Mouse (Mus musculus) MEL (cell line): Measurements from ENCODE around the gene Olfr803. TPM values are rescaled to one million over a fixed set of nuclear protein-coding genes. Genes with fewer than 3 reads are reported as not detected.

ENCODE experiments used
- DNase-seq: peaks from one replicate; pipeline ENCODE4 v3.0.0; 2011; ENCODE audit warnings: low read depth, low spot score
- H3K27ac ChIP-seq: 2 replicates; pipeline ENCODE4 v1.5.1; 2012; ENCODE audit warnings: low read depth, mild to moderate bottlenecking, control low read depth, low read length, moderate library complexity; ENCODE audit not compliant: control insufficient read depth
- H3K27me3 ChIP-seq, 2 experiments: fragments of 150-350 bp in 1 of 2; sonication (generic) in 1 of 2; 2 replicates each; pipeline ENCODE4 v1.6.1; 2012; ENCODE audit warnings: low read length in 2 of 2, mild to moderate bottlenecking in 2 of 2, improper control_type of control experiment in 1 of 2, moderate library complexity in 1 of 2; ENCODE audit not compliant: insufficient read depth in 2 of 2, control insufficient read depth in 1 of 2
- H3K36me3 ChIP-seq, 2 experiments: 2 replicates each; pipeline ENCODE4 v1.6.1; 2012 to 2014; ENCODE audit warnings: low read length in 2 of 2, improper control_type of control experiment in 1 of 2, inconsistent platforms in 1 of 2, mild to moderate bottlenecking in 1 of 2; ENCODE audit not compliant: insufficient read depth in 2 of 2, control insufficient read depth in 1 of 2
- H3K4me1 ChIP-seq, 2 experiments: fragments of 150-350 bp in 1 of 2; sonication (generic) in 1 of 2; 2 replicates each; pipeline ENCODE4 v1.6.1; 2012; ENCODE audit warnings: low read length in 2 of 2, improper control_type of control experiment in 1 of 2, mild to moderate bottlenecking in 1 of 2; ENCODE audit not compliant: insufficient read depth in 2 of 2, control insufficient read depth in 1 of 2
- H3K4me3 ChIP-seq, 2 experiments: fragments of 150-350 bp in 1 of 2; sonication (generic) in 1 of 2; 2 replicates each; pipeline ENCODE4 v1.5.1; 2012; ENCODE audit warnings: low read depth in 2 of 2, low read length in 2 of 2, mild to moderate bottlenecking in 2 of 2, moderate library complexity in 2 of 2, control low read depth in 1 of 2, improper control_type of control experiment in 1 of 2; ENCODE audit not compliant: control insufficient read depth in 1 of 2, insufficient read depth in 1 of 2
- H3K79me2 ChIP-seq: 2 replicates; pipeline ENCODE4 v1.6.1; 2012; ENCODE audit warnings: mild to moderate bottlenecking, low read length, moderate library complexity; ENCODE audit not compliant: control insufficient read depth, poor library complexity, insufficient read depth
- H3K9ac ChIP-seq: 2 replicates; pipeline ENCODE4 v1.6.1; 2012; ENCODE audit warnings: low read depth, mild to moderate bottlenecking, control low read depth, low read length, moderate library complexity; ENCODE audit not compliant: control insufficient read depth, poor library complexity, severe bottlenecking
- H3K9me3 ChIP-seq: fragments of 150-350 bp; sonication (generic); replicated peaks from 2 replicates; pipeline ENCODE4 v1.6.1; 2012; ENCODE audit warnings: mild to moderate bottlenecking, low read length, improper control_type of control experiment, moderate library complexity; ENCODE audit not compliant: insufficient read depth
- CTCF ChIP-seq, 3 experiments: IDR thresholded peaks in 2 of 3; conservative IDR thresholded peaks in 1 of 3; 2 replicates each; pipeline ENCODE4 v1.5.1; 2011 to 2012; ENCODE audit warnings: low read length in 3 of 3, low read depth in 2 of 3, mild to moderate bottlenecking in 2 of 3, improper control_type of control experiment in 1 of 3, inconsistent platforms in 1 of 3, mixed read lengths in 1 of 3, moderate library complexity in 1 of 3; ENCODE audit not compliant: control insufficient read depth in 1 of 3, insufficient read depth in 1 of 3, poor library complexity in 1 of 3, severe bottlenecking in 1 of 3
- JUND ChIP-seq: IDR thresholded peaks from 2 replicates; pipeline ENCODE4 v1.6.1; 2011; ENCODE audit warnings: low read depth, mild to moderate bottlenecking, improper control_type of control experiment, low read length
- MAZ ChIP-seq: IDR thresholded peaks from 2 replicates; pipeline ENCODE4 v1.6.1; 2012; ENCODE audit warnings: low read depth, mild to moderate bottlenecking, inconsistent platforms, low read length, improper control_type of control experiment
- POLR2A ChIP-seq, 2 experiments: IDR thresholded peaks; 2 replicates each; pipeline ENCODE4 v1.6.1; 2011 to 2012; ENCODE audit warnings: low read length in 2 of 2, mild to moderate bottlenecking in 2 of 2, control low read depth in 1 of 2, improper control_type of control experiment in 1 of 2, low read depth in 1 of 2, moderate library complexity in 1 of 2; ENCODE audit not compliant: control insufficient read depth in 1 of 2, insufficient read depth in 1 of 2, poor library complexity in 1 of 2
- POLR2AphosphoS5 ChIP-seq: IDR thresholded peaks from 2 replicates; pipeline ENCODE4 v1.6.1; 2012; ENCODE audit warnings: low read depth, borderline replicate concordance, mild to moderate bottlenecking, inconsistent platforms, low read length, moderate library complexity, mixed read lengths
- SIN3A ChIP-seq: IDR thresholded peaks from 2 replicates; pipeline ENCODE4 v1.6.1; 2012; ENCODE audit warnings: low read length, improper control_type of control experiment, inconsistent platforms
- ZC3H11A ChIP-seq: IDR thresholded peaks from 2 replicates; pipeline ENCODE4 v1.6.1; 2012; ENCODE audit warnings: low read depth, mild to moderate bottlenecking, inconsistent platforms, low read length, improper control_type of control experiment
- polyA plus RNA-seq, 2 experiments: library from polyadenylated mRNA; stranded (reverse) in 1 of 2; unstranded in 1 of 2; fragments of >175 nt in 1 of 2; fragments of >200 nt in 1 of 2; gene quantifications; 2 replicates each; pipeline versions ENCODE4 v1.2.1 to v1.2.4; 2012; ENCODE audit warnings: low replicate concordance in 2 of 2, low read depth in 1 of 2; ENCODE audit not compliant: insufficient read length in 2 of 2, insufficient read depth in 1 of 2, missing spikeins in 1 of 2
- total RNA-seq: library from RNA; depleted of rRNA; stranded (reverse); fragments of 300-350 nt; gene quantifications from 2 replicates; pipeline ENCODE4 v1.2.3, GENCODE M21; 2012; rRNA removed

Gene Olfr803
- total and polyA plus RNA-seq, 3 experiments = 0.03 TPM; not detected in 2

GRCm38 (mm10) chr10:129651763-129652162 is 42.3 kb downstream of the Olfr803 start:
- no peaks in the 10 kb centered on the region for H3K9me3 ChIP-seq
- H3K27ac ChIP-seq = no peak overlapping the region
- no peak overlapping the region for H3K4me3 ChIP-seq
- no peak for TF ChIP-seq JUND
- TF ChIP-seq ZC3H11A = no peak
- no peak for TF ChIP-seq SIN3A
- TF ChIP-seq POLR2A (IDR thresholded peaks at IDR 0.05; ENCODE audit: control insufficient read depth in 1 of 2, insufficient read depth in 1 of 2, low read depth in 1 of 2, low read length in 2 of 2, poor library complexity in 1 of 2) = no peak
- no peak for TF ChIP-seq CTCF (IDR thresholded peaks at IDR 0.05 in 2 of 3, conservative IDR thresholded peaks at IDR 0.05 in 1 of 3; ENCODE audit: control insufficient read depth in 1 of 3, insufficient read depth in 1 of 3, low read depth in 2 of 3, low read length in 3 of 3, poor library complexity in 1 of 3, severe bottlenecking in 1 of 3)
- no peak for TF ChIP-seq POLR2AphosphoS5
- no peak for TF ChIP-seq MAZ
- H3K4me1 ChIP-seq = no peaks in the 10 kb centered on the region
- no peak for DNase-seq
- no peak overlapping the region for H3K9ac ChIP-seq
- H3K27me3 ChIP-seq = no peaks in the 10 kb centered on the region
- no peaks in the 10 kb centered on the region for H3K36me3 ChIP-seq
- no peaks in the 10 kb centered on the region for H3K79me2 ChIP-seq

Other genes with a start within 250 kb of the Olfr803 start
- gene Olfr787, start 232.4 kb downstream of the Olfr803 start, total RNA-seq = not detected in 2 replicates
- not detected for gene Olfr787, start 232.4 kb downstream of the Olfr803 start, polyA plus RNA-seq
- gene Olfr788, start 223.3 kb downstream of the Olfr803 start, total RNA-seq = not detected in 2 replicates
- gene Olfr788, start 223.3 kb downstream of the Olfr803 start, polyA plus RNA-seq = not detected
- not detected in 2 replicates for gene Olfr789, start 209.5 kb downstream of the Olfr803 start, total RNA-seq
- gene Olfr789, start 209.5 kb downstream of the Olfr803 start, polyA plus RNA-seq = not detected
- not detected in 2 replicates for gene Olfr790, start 195.8 kb downstream of the Olfr803 start, total RNA-seq
- not detected for gene Olfr790, start 195.8 kb downstream of the Olfr803 start, polyA plus RNA-seq
- gene Olfr791, start 172.5 kb downstream of the Olfr803 start, total RNA-seq = not detected in 2 replicates
- gene Olfr791, start 172.5 kb downstream of the Olfr803 start, polyA plus RNA-seq = not detected
- not detected in 2 replicates for gene Olfr792, start 155.1 kb downstream of the Olfr803 start, total RNA-seq
- gene Olfr792, start 155.1 kb downstream of the Olfr803 start, polyA plus RNA-seq = not detected
- gene Olfr794, start 126.6 kb downstream of the Olfr803 start, total RNA-seq = not detected in 2 replicates
- not detected for gene Olfr794, start 126.6 kb downstream of the Olfr803 start, polyA plus RNA-seq
- gene Olfr796, start 81.7 kb downstream of the Olfr803 start, total RNA-seq = not detected in 2 replicates
- not detected for gene Olfr796, start 81.7 kb downstream of the Olfr803 start, polyA plus RNA-seq
- gene Olfr798, start 66.4 kb downstream of the Olfr803 start, total RNA-seq = not detected in 2 replicates
- not detected for gene Olfr798, start 66.4 kb downstream of the Olfr803 start, polyA plus RNA-seq
- not detected in 2 replicates for gene Olfr799, start 56.8 kb downstream of the Olfr803 start, total RNA-seq
- gene Olfr799, start 56.8 kb downstream of the Olfr803 start, polyA plus RNA-seq = not detected
- gene Olfr800, start 36.6 kb downstream of the Olfr803 start, total RNA-seq = not detected in 2 replicates
- not detected for gene Olfr800, start 36.6 kb downstream of the Olfr803 start, polyA plus RNA-seq
- not detected in 2 replicates for gene Olfr801, start 20.4 kb downstream of the Olfr803 start, total RNA-seq
- not detected for gene Olfr801, start 20.4 kb downstream of the Olfr803 start, polyA plus RNA-seq
- gene Olfr802, start 6.1 kb downstream of the Olfr803 start, total RNA-seq = not detected in 2 replicates
- not detected for gene Olfr802, start 6.1 kb downstream of the Olfr803 start, polyA plus RNA-seq
- not detected in 2 replicates for gene Olfr804, start 8.9 kb upstream of the Olfr803 start, total RNA-seq
- not detected for gene Olfr804, start 8.9 kb upstream of the Olfr803 start, polyA plus RNA-seq
- gene Olfr805, start 35.1 kb upstream of the Olfr803 start, total RNA-seq = not detected in 2 replicates
- not detected for gene Olfr805, start 35.1 kb upstream of the Olfr803 start, polyA plus RNA-seq
- gene Olfr806, start 47.6 kb upstream of the Olfr803 start, total RNA-seq = not detected in 2 replicates
- gene Olfr806, start 47.6 kb upstream of the Olfr803 start, polyA plus RNA-seq = not detected
- gene Olfr807, start 63.5 kb upstream of the Olfr803 start, total RNA-seq = not detected in 2 replicates
- not detected for gene Olfr807, start 63.5 kb upstream of the Olfr803 start, polyA plus RNA-seq
- not detected in 2 replicates for gene Olfr808, start 71.2 kb upstream of the Olfr803 start, total RNA-seq
- not detected for gene Olfr808, start 71.2 kb upstream of the Olfr803 start, polyA plus RNA-seq
- gene Olfr809, start 80.4 kb upstream of the Olfr803 start, total RNA-seq = not detected in 2 replicates
- not detected for gene Olfr809, start 80.4 kb upstream of the Olfr803 start, polyA plus RNA-seq
- gene Olfr810, start 100.6 kb upstream of the Olfr803 start, total RNA-seq = not detected in 2 replicates
- gene Olfr810, start 100.6 kb upstream of the Olfr803 start, polyA plus RNA-seq = not detected
- not detected in 2 replicates for gene Olfr811, start 110.1 kb upstream of the Olfr803 start, total RNA-seq
- gene Olfr811, start 110.1 kb upstream of the Olfr803 start, polyA plus RNA-seq = not detected
- gene Olfr812, start 151.8 kb upstream of the Olfr803 start, total RNA-seq = not detected in 2 replicates
- gene Olfr812, start 151.8 kb upstream of the Olfr803 start, polyA plus RNA-seq = not detected
- not detected in 2 replicates for gene Olfr813, start 161.1 kb upstream of the Olfr803 start, total RNA-seq
- not detected for gene Olfr813, start 161.1 kb upstream of the Olfr803 start, polyA plus RNA-seq
- gene Olfr814, start 185.6 kb upstream of the Olfr803 start, total RNA-seq = not detected in 2 replicates
- not detected for gene Olfr814, start 185.6 kb upstream of the Olfr803 start, polyA plus RNA-seq
- not detected in 2 replicates for gene Olfr815, start 211.6 kb upstream of the Olfr803 start, total RNA-seq
- not detected for gene Olfr815, start 211.6 kb upstream of the Olfr803 start, polyA plus RNA-seq
- not detected in 2 replicates for gene Olfr816, start 221.3 kb upstream of the Olfr803 start, total RNA-seq
- gene Olfr816, start 221.3 kb upstream of the Olfr803 start, polyA plus RNA-seq = not detected